Mouse (Mus musculus): ENCODE data around the gene Ciz1. TPM values are rescaled to one million over a fixed set of nuclear protein-coding genes. Genes with fewer than 3 reads are reported as not detected.

Gene Ciz1
- total RNA-seq, 2 experiments from 2014 or later, result 56.1 to 85.3 TPM

Small RNA genes within 50 kb of the gene (microRNA-seq; reads per million reads assigned to microRNA genes)
- 0.40 to 0.74 reads per million in 2 experiments for gene Gm23363
- 0.20 to 0.37 reads per million in 2 experiments for gene Mir199b

Other genes starting within 250 kb of the Ciz1 start
- gene Prrc2b, start 201.2 kb upstream of the Ciz1 start, total RNA-seq (2021), result 100 to 1,000 TPM; 248 to 275 TPM
- 10 to 100 TPM; 21.4 to 25.2 TPM for gene Pomt1, start 115.7 kb upstream of the Ciz1 start, total RNA-seq (2021)
- gene Uck1, start 92.2 kb upstream of the Ciz1 start, total RNA-seq (2021), result 10 to 100 TPM; 52.8 to 60.0 TPM
- gene Golga2, start 64.9 kb upstream of the Ciz1 start, total RNA-seq (2021), result 10 to 100 TPM; 81.4 to 89.9 TPM
- gene Swi5, start 64.3 kb upstream of the Ciz1 start, total RNA-seq (2021), result 100 to 1,000 TPM; 206 to 208 TPM
- 1,000 to 10,000 TPM; 1,309 to 1,323 TPM for gene Dnm1, start 1.0 kb downstream of the Ciz1 start, total RNA-seq (2021)
- 100 to 1,000 TPM; 194 to 197 TPM for gene 1110008P14Rik, start 29.6 kb downstream of the Ciz1 start, total RNA-seq (2021)
- gene Lcn2, start 35.9 kb downstream of the Ciz1 start, total RNA-seq (2021), result under 1 TPM; 0.56 to 0.81 TPM
- gene Ptges2, start 43.6 kb downstream of the Ciz1 start, total RNA-seq (2021), result 10 to 100 TPM; 40.1 to 41.9 TPM
- 1 to 10 TPM; 4.1 to 4.2 TPM for gene Naif1, start 98.1 kb downstream of the Ciz1 start, total RNA-seq (2021)
- 10 to 100 TPM; 53.5 to 55.2 TPM for gene Slc25a25, start 99.1 kb downstream of the Ciz1 start, total RNA-seq (2021)
- 10 to 100 TPM; 70.2 to 75.2 TPM for gene Fam102a, start 183.0 kb downstream of the Ciz1 start, total RNA-seq (2021)
- 10 to 100 TPM; 74.0 to 80.4 TPM for gene Dpm2, start 218.5 kb downstream of the Ciz1 start, total RNA-seq (2021)
- gene Pip5kl1, start 222.5 kb downstream of the Ciz1 start, total RNA-seq (2021), result 1 to 10 TPM; 4.0 to 4.1 TPM
- gene 9430097D07Rik, start 223.4 kb downstream of the Ciz1 start, total RNA-seq (2021), result under 1 TPM in 1 of 2 experiments, not detected in 1; 0.33 TPM
- gene St6galnac4, start 234.8 kb downstream of the Ciz1 start, total RNA-seq (2021), result 10 to 100 TPM; 41.4 to 48.8 TPM
- 100 to 1,000 TPM; 105 to 124 TPM for gene St6galnac6, start 247.4 kb downstream of the Ciz1 start, total RNA-seq (2021)